Mouse (Mus musculus): ENCODE results near the gene Rela. TPM values are rescaled to one million over a fixed set of nuclear protein-coding genes. Genes with fewer than 3 reads are reported as not detected.

Gene Rela
- total and polyA plus RNA-seq, 2 experiments from 2014 or later: 31.8 to 34.8 TPM

GRCm38 (mm10) chr19:5689088-5689428 is 51.8 kb downstream of the Rela start:
- Histone ChIP-seq H3K9ac (replicated peaks; ENCODE audit: low read length, poor library complexity, severe bottlenecking) (peak overlapping the region; percentile 84), H3K4me3 (ENCODE audit: low read depth, low read length) (peak overlapping the region; percentile 92), H3K4me2 (ENCODE audit: low read depth, low read length, poor library complexity, severe bottlenecking) (peak overlapping the region; percentile 100), H3K9me3 (ENCODE audit: low read length) (no peaks in the 10 kb centered on the region), H3K27ac (ENCODE audit: low read depth, low read length) (peak overlapping the region; percentile 76), H3K27me3 (ENCODE audit: insufficient read depth, low read length) (no peaks in the 10 kb centered on the region), H3K36me3 (ENCODE audit: insufficient read depth, low read length) (peaks cover 35% of the 10 kb centered on the region), H3K4me1 (ENCODE audit: insufficient read depth, low read length) (peaks cover 16% of the 10 kb centered on the region)
- DNase-seq (ENCODE audit: low spot score) (no peak), ATAC-seq (ENCODE audit: low FRiP score) (no peak)
- under 1% methylated on average over 7 of the region's 7 CpGs for WGBS
- TF ChIP-seq CTCF (IDR thresholded peaks at IDR 0.05): no peak

GRCm38 (mm10) chr19:5689565-5690342 is 52.5 kb downstream of the Rela start:
- peak; percentile 72 for DNase-seq (ENCODE audit: low spot score)
- Histone ChIP-seq H3K4me2 (ENCODE audit: low read depth, low read length, poor library complexity, severe bottlenecking) (peak overlapping the region; percentile 100), H3K27ac (ENCODE audit: low read depth, low read length) (peak overlapping the region; percentile 76), H3K4me1 (ENCODE audit: insufficient read depth, low read length) (peaks cover 16% of the 10 kb centered on the region), H3K9me3 (ENCODE audit: low read length) (no peaks in the 10 kb centered on the region), H3K36me3 (ENCODE audit: insufficient read depth, low read length) (peaks cover 30% of the 10 kb centered on the region), H3K27me3 (ENCODE audit: insufficient read depth, low read length) (no peaks in the 10 kb centered on the region), H3K4me3 (ENCODE audit: low read depth, low read length) (peak overlapping the region; percentile 92), H3K9ac (replicated peaks; ENCODE audit: low read length, poor library complexity, severe bottlenecking) (peak overlapping the region; percentile 84)
- ATAC-seq (ENCODE audit: low FRiP score): 0 out of 2 replicates have a peak, but pooled peaks have one; percentile 21
- 12% methylated on average over 42 of the region's 42 CpGs for WGBS
- TF ChIP-seq CTCF (IDR thresholded peaks at IDR 0.05): no peak; the same call in 1 of the 2 replicates

- H3K4me1 ChIP-seq (ENCODE audit: insufficient read depth, low read length): peaks cover 16% of the 10 kb centered on the region
- H3K9ac ChIP-seq (replicated peaks; ENCODE audit: low read length, poor library complexity, severe bottlenecking): peak overlapping the region; percentile 84
These were observed 53.1 kb downstream of the Rela start for GRCm38 (mm10) chr19:5690343-5690735.

GRCm38 (mm10) chr19:5691601-5692000 is 54.3 kb downstream of the Rela start:
- no peak for TF ChIP-seq CTCF (IDR thresholded peaks at IDR 0.05)
- peak overlapping the region; percentile 38 for H3K27ac ChIP-seq (ENCODE audit: low read depth, low read length)
- no peak for ATAC-seq (ENCODE audit: low FRiP score)
- H3K9me3 ChIP-seq (ENCODE audit: low read length): no peaks in the 10 kb centered on the region
- H3K4me1 ChIP-seq (ENCODE audit: insufficient read depth, low read length): peaks cover 16% of the 10 kb centered on the region
- peaks cover 29% of the 10 kb centered on the region for H3K36me3 ChIP-seq (ENCODE audit: insufficient read depth, low read length)
- 93% methylated on average over 5 of the region's 5 CpGs for WGBS
- 0 out of 2 replicates have a peak overlapping the region, but pooled peaks have one; percentile 6 for H3K4me3 ChIP-seq (ENCODE audit: low read depth, low read length)
- peak overlapping the region; percentile 100; the same call in 1 of the 2 replicates for H3K4me2 ChIP-seq (ENCODE audit: low read depth, low read length, poor library complexity, severe bottlenecking)
- DNase-seq (ENCODE audit: low spot score): no peak
- H3K9ac ChIP-seq (replicated peaks; ENCODE audit: low read length, poor library complexity, severe bottlenecking): peak overlapping the region; percentile 20; the same call in 1 of the 2 replicates
- no peaks in the 10 kb centered on the region for H3K27me3 ChIP-seq (ENCODE audit: insufficient read depth, low read length)

More at GRCm38 (mm10) chr19:5690343-5690735, 53.1 kb downstream of the Rela start:
- H3K4me3 ChIP-seq (ENCODE audit: low read depth, low read length): peak overlapping the region; percentile 92
- DNase-seq (ENCODE audit: low spot score) (no peak), ATAC-seq (ENCODE audit: low FRiP score) (no peak)
- peak overlapping the region; percentile 76; the same call in 1 of the 2 replicates for H3K27ac ChIP-seq (ENCODE audit: low read depth, low read length)
- peaks cover 30% of the 10 kb centered on the region for H3K36me3 ChIP-seq (ENCODE audit: insufficient read depth, low read length)
- peak overlapping the region; percentile 100 for H3K4me2 ChIP-seq (ENCODE audit: low read depth, low read length, poor library complexity, severe bottlenecking)
- 72% methylated on average over 15 of the region's 15 CpGs for WGBS
- no peak for TF ChIP-seq CTCF (IDR thresholded peaks at IDR 0.05)
- no peaks in the 10 kb centered on the region for H3K27me3 ChIP-seq (ENCODE audit: insufficient read depth, low read length)
- no peaks in the 10 kb centered on the region for H3K9me3 ChIP-seq (ENCODE audit: low read length)

- H3K27me3 ChIP-seq (ENCODE audit: insufficient read depth, low read length): no peaks in the 10 kb centered on the region
- H3K9me3 ChIP-seq (ENCODE audit: low read length): no peaks in the 10 kb centered on the region
- no peak for ATAC-seq (ENCODE audit: low FRiP score)
- H3K36me3 ChIP-seq (ENCODE audit: insufficient read depth, low read length): peaks cover 30% of the 10 kb centered on the region
- 65% methylated on average over 10 of the region's 10 CpGs for WGBS
- no peak for TF ChIP-seq CTCF (IDR thresholded peaks at IDR 0.05)
- peak overlapping the region; percentile 54 for H3K9ac ChIP-seq (replicated peaks; ENCODE audit: low read length, poor library complexity, severe bottlenecking)
- peak overlapping the region; percentile 38 for H3K27ac ChIP-seq (ENCODE audit: low read depth, low read length)
- peaks cover 14% of the 10 kb centered on the region for H3K4me1 ChIP-seq (ENCODE audit: insufficient read depth, low read length)
- no peak overlapping the region for H3K4me3 ChIP-seq (ENCODE audit: low read depth, low read length)
- no peak for DNase-seq (ENCODE audit: low spot score)
- peak overlapping the region; percentile 100 for H3K4me2 ChIP-seq (ENCODE audit: low read depth, low read length, poor library complexity, severe bottlenecking)
These were observed 55.0 kb downstream of the Rela start for GRCm38 (mm10) chr19:5692086-5692912.

All from midbrain, postnatal 0 days (tissue).